Mouse (Mus musculus) G1E (cell line): ENCODE measurements at regions not wholly inside any gene's neighbourhood (a gene's known extent, or its start where the extent isn't known, plus 50 kb on each side); places are given as distances from the start of the nearest gene placed in this dataset.
A peak's percentile ranks its signal among the peaks of the same experiment; 100 is the strongest.

Source experiments
- ATAC-seq: 2 replicates; pipeline ENCODE4 v1.8.0; 2016; ENCODE audit warnings: mild to moderate bottlenecking; ENCODE audit not compliant: insufficient number of reproducible peaks, poor library complexity, low FRiP score, severe bottlenecking; ENCODE audit errors: extremely low read depth
- DNase-seq: peaks from one replicate; pipeline ENCODE4 v3.0.0; 2012; ENCODE audit warnings: low spot score
- H3K27me3 ChIP-seq: 2 replicates; pipeline ENCODE4 v1.6.1; 2012; ENCODE audit warnings: mild to moderate bottlenecking, low read length, inconsistent platforms; ENCODE audit not compliant: insufficient read depth
- H3K36me3 ChIP-seq: replicated peaks from 2 replicates; pipeline ENCODE3; 2012; ENCODE audit warnings: mild to moderate bottlenecking, inconsistent platforms
- H3K4me1 ChIP-seq: 2 replicates; pipeline ENCODE4 v1.6.1; 2012; ENCODE audit warnings: low read depth, low read length, inconsistent platforms, mixed read lengths; ENCODE audit not compliant: insufficient read depth
- H3K4me3 ChIP-seq: 2 replicates; pipeline ENCODE4 v1.5.1; 2012; ENCODE audit warnings: low read depth, mild to moderate bottlenecking, inconsistent platforms, low read length, moderate library complexity, mixed read lengths
- H3K9me3 ChIP-seq: replicated peaks from 2 replicates; pipeline ENCODE4 v1.6.1; 2012; ENCODE audit warnings: inconsistent platforms
- CTCF ChIP-seq: IDR thresholded peaks from 2 replicates; pipeline ENCODE4 v1.5.1; 2012; ENCODE audit warnings: low read depth, low read length, inconsistent platforms, mixed read lengths
- GATA1 ChIP-seq: IDR thresholded peaks from 2 replicates; pipeline ENCODE4 v1.6.1; 2012; ENCODE audit warnings: borderline replicate concordance, low read length, inconsistent platforms, mixed read lengths
- GATA2 ChIP-seq: IDR thresholded peaks from 2 replicates; pipeline ENCODE4 v1.6.1; 2012; ENCODE audit warnings: low read depth, low read length, inconsistent platforms, borderline replicate concordance
- POLR2AphosphoS5 ChIP-seq: IDR thresholded peaks from 2 replicates; pipeline ENCODE4 v1.6.1; 2012; ENCODE audit warnings: low read depth, low read length, inconsistent platforms; ENCODE audit not compliant: insufficient replicate concordance
- TAL1 ChIP-seq: conservative IDR thresholded peaks from 2 replicates; pipeline ENCODE4 v1.6.1; 2012; ENCODE audit warnings: low read depth, low read length, inconsistent platforms, mixed read lengths

GRCm38 (mm10) chr1:61373661-61374491 is 264.7 kb upstream of the Pard3b start:
- Histone ChIP-seq H3K4me1 (no peaks in the 10 kb centered on the region), H3K36me3 (no peaks in the 10 kb centered on the region), H3K9me3 (no peaks in the 10 kb centered on the region), H3K4me3 (no peak overlapping the region), H3K27me3 (no peaks in the 10 kb centered on the region)
- ATAC-seq = no peak
- TF ChIP-seq TAL1 (no peak), POLR2AphosphoS5 (no peak), CTCF (no peak), GATA2 (no peak), GATA1 (no peak)
- DNase-seq = no peak

DNA sequence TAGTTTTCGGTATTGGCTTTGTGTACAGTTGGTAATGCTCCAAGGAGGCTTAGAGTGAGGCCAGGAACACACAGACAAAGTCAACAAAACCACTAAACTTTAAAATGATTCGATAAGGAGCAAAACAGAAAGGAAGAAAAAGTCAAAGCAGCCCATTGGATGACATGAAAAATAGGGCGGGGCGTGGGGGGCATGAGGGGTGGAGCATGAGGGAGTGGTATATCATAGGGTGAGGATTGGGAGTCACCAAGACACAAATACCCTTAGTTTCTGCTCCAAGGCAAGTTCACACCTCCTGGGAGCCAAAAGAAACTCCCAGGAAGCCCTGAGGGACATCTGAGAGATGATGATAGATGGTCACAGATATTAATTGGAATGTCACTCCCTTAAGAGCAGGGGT is 262.2 kb upstream of the Pard3b start:
- Histone ChIP-seq H3K4me1 (no peaks in the 10 kb centered on the region), H3K9me3 (no peaks in the 10 kb centered on the region), H3K4me3 (no peak overlapping the region), H3K27me3 (no peaks in the 10 kb centered on the region), H3K36me3 (no peaks in the 10 kb centered on the region)
- TF ChIP-seq CTCF (no peak), GATA1 (no peak), TAL1 (no peak), POLR2AphosphoS5 (no peak), GATA2 (no peak)
- no peak for DNase-seq
- no peak for ATAC-seq

DNA sequence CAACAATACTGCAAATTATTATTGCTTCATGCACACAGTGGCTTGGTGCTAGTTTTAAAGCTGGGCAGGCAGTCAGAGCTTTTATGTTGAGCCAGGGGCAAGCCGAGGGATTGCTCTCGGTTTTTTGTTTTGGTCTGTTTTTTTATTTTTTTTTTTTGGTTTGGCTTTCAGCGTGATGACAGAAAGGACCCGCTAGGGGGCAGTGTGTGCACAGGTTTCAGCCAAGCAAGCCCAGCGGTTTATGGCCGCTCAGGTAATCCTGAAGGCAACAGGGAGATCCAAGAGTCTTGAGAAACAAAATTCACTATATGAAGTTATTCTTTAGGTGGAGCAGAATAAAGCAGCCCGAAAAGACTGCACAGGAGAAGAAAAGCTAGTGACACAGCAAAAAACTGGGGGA is 261.6 kb upstream of the Pard3b start:
- no peaks in the 10 kb centered on the region for H3K4me1 ChIP-seq
- DNase-seq = peak; percentile 32
- no peaks in the 10 kb centered on the region for H3K27me3 ChIP-seq
- no peak overlapping the region for H3K4me3 ChIP-seq
- TF ChIP-seq CTCF = peak; percentile 24; the same call in 1 of the 2 replicates
- TF ChIP-seq GATA1 = no peak
- TF ChIP-seq POLR2AphosphoS5 = no peak
- H3K36me3 ChIP-seq = no peaks in the 10 kb centered on the region
- H3K9me3 ChIP-seq = no peaks in the 10 kb centered on the region
- peak; percentile 34; the same call in 1 of the 2 replicates for ATAC-seq

DNA sequence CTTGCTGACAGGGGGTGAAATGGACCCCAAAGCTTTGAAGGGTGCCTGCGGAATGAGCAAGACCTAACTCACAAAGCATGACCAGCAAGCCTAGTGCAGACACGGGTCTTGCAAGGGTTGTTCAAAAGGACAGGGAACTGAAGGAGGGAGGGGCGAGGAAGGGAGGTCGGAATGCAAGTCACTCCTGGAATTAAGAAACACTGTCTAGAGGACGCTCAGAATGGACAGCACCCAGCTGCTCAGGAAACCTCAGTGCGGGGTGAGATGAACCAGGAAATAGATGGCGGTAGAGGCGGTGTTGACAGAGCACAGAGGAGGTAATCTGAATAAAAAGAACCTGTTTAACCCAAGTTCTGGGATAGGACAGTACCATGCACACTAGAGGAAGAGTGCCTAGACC is 260.4 kb upstream of the Pard3b start:
- Histone ChIP-seq H3K4me3 (no peak overlapping the region), H3K4me1 (no peaks in the 10 kb centered on the region), H3K9me3 (no peaks in the 10 kb centered on the region), H3K27me3 (no peaks in the 10 kb centered on the region), H3K36me3 (no peaks in the 10 kb centered on the region)
- DNase-seq = no peak
- ATAC-seq = no peak
- TF ChIP-seq GATA2 (no peak), TAL1 (no peak)

GRCm38 (mm10) chr1:61379771-61380517 is 258.7 kb upstream of the Pard3b start:
- no peaks in the 10 kb centered on the region for H3K36me3 ChIP-seq
- no peak overlapping the region for H3K4me3 ChIP-seq
- DNase-seq (no peak), ATAC-seq (no peak)
- H3K9me3 ChIP-seq = no peaks in the 10 kb centered on the region
- H3K27me3 ChIP-seq = no peaks in the 10 kb centered on the region
- H3K4me1 ChIP-seq = no peaks in the 10 kb centered on the region
- TF ChIP-seq POLR2AphosphoS5 = no peak
- no peak for TF ChIP-seq CTCF
- TF ChIP-seq TAL1 = no peak

DNA sequence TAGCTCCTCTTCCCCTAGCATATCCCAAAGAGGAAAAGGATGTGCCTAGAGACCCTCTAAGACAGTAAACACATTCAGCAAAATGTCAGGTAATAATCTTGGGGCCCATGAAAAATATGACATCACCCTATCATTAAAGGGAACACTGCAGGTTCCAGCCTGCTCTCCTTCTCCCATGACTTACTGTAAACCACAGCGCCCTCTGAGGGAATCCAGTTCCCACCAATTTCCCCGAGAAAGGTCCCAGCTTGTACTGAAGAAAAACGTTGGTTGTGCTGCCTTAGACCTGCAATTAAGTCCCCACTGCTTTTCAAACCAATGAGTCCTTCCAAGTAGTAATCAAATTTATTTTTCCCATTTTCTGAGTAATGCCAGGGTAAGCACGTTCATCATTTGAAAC is 251.0 kb upstream of the Pard3b start:
- H3K9me3 ChIP-seq = no peaks in the 10 kb centered on the region
- H3K27me3 ChIP-seq = no peaks in the 10 kb centered on the region
- TF ChIP-seq GATA1 (no peak), CTCF (no peak), TAL1 (no peak), POLR2AphosphoS5 (no peak), GATA2 (no peak)
- no peaks in the 10 kb centered on the region for H3K4me1 ChIP-seq
- H3K4me3 ChIP-seq = no peak overlapping the region
- H3K36me3 ChIP-seq = no peaks in the 10 kb centered on the region
- DNase-seq = no peak
- no peak for ATAC-seq
